Mouse (Mus musculus) Patski (cell line): ENCODE measurements at regions not wholly inside any gene's neighbourhood (a gene's known extent, or its start where the extent isn't known, plus 50 kb on each side); places are given as distances from the start of the nearest gene placed in this dataset.

ENCODE experiments used
- ATAC-seq: fragments of 100-300 bp; one replicate; pipeline ENCODE4 v1.8.0; 2021
- CTCF ChIA-PET: fragments of 350-600 bp; sonication (Branson Sonifier 250); formaldehyde crosslinking; loops from one replicate; lab custom pipeline; 2022; ENCODE audit warnings: inconsistent platforms; lab: Charles Lee
- POLR2A ChIA-PET: fragments of 350-600 bp; sonication (Branson Sonifier 250); formaldehyde crosslinking; loops from one replicate; lab custom pipeline; 2022; ENCODE audit warnings: antibody characterized with exemption, inconsistent platforms; lab: Charles Lee
- DNase-seq: peaks from one replicate; pipeline ENCODE4 v3.0.0-alpha.2; 2011; ENCODE audit warnings: low read depth, low spot score
- H3K27me3 ChIP-seq: fragments of 371-371 bp; one replicate; pipeline ENCODE4 v1.5.1; 2021
- CTCF ChIP-seq: fragments of 100-300 bp; IDR thresholded peaks from one replicate; pipeline ENCODE4 v1.5.1; 2021
- in situ Hi-C: fragments of 300-500 bp; cut with MboI; formaldehyde crosslinking; loops from 3 replicates; pipeline ENCODE4 v1.11.1; 2018; ENCODE audit warnings: low pct_unique_long_range_greater_than_20kb, mixed read lengths

GRCm38 (mm10) chr5:125843259-125843658 lies 311.7 kb downstream of the Tmem132b start:
- ATAC-seq (no peak), DNase-seq (no peak)
- in situ Hi-C loops, result no loop called here
- CTCF ChIA-PET, result no interaction called here
- H3K27me3 ChIP-seq, result no peaks in the 10 kb centered on the region
- TF ChIP-seq CTCF, result no peak
- POLR2A ChIA-PET, result no interaction called here

GRCm38 (mm10) chr5:125849722-125850121 lies 318.1 kb downstream of the Tmem132b start:
- ChIA-PET POLR2A (no interaction called here), CTCF (interaction anchor here (1.0 to 1.3 kb wide), 2 partner anchors 18 to 117 kb away, joined by 3 read pairs; no protein-coding TSS in a partner anchor)
- no peak for TF ChIP-seq CTCF
- no peak for ATAC-seq
- in situ Hi-C loops, result no loop called here
- no peak for DNase-seq
- no peaks in the 10 kb centered on the region for H3K27me3 ChIP-seq

DNA sequence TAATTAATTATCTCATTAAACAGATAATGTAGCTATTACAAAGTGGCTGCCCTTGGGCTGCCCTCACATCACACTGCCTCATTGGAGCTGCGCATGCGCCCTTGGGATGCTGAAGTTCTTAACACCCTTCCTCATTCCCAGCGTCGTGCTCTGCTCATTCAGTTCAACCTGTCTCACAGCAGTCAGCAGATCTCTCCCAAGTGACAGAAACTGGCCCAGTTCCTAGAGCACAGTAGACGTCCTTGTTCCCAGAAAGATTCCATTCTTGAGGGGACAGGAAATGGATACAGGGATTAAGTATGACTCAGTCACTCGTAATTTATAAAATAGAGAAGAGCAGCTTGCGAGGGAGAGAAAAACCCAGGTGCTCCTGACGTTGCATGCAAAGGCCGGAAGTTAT lies 344.7 kb downstream of the Tmem132b start:
- DNase-seq (no peak), ATAC-seq (no peak)
- H3K27me3 ChIP-seq, result no peaks in the 10 kb centered on the region
- ChIA-PET POLR2A (no interaction called here), CTCF (no interaction called here)
- TF ChIP-seq CTCF, result no peak
- in situ Hi-C loops, result no loop called here

- CTCF ChIA-PET, result no interaction called here
- in situ Hi-C loops, result no loop called here
- no peaks in the 10 kb centered on the region for H3K27me3 ChIP-seq
- TF ChIP-seq CTCF, result no peak
- POLR2A ChIA-PET, result no interaction called here
- DNase-seq (no peak), ATAC-seq (no peak)
Observed at GRCm38 (mm10) chr5:125888840-125889239, 357.3 kb downstream of the Tmem132b start.

- no peaks in the 10 kb centered on the region for H3K27me3 ChIP-seq
- POLR2A ChIA-PET, result no interaction called here
- in situ Hi-C loops, result no loop called here
- no peak for TF ChIP-seq CTCF
- DNase-seq (no peak), ATAC-seq (no peak)
- CTCF ChIA-PET, result no interaction called here
Observed at GRCm38 (mm10) chr5:125893864-125894263, 362.3 kb downstream of the Tmem132b start.

GRCm38 (mm10) chr5:125902038-125902437 lies 370.5 kb downstream of the Tmem132b start:
- in situ Hi-C loops, result no loop called here

DNA sequence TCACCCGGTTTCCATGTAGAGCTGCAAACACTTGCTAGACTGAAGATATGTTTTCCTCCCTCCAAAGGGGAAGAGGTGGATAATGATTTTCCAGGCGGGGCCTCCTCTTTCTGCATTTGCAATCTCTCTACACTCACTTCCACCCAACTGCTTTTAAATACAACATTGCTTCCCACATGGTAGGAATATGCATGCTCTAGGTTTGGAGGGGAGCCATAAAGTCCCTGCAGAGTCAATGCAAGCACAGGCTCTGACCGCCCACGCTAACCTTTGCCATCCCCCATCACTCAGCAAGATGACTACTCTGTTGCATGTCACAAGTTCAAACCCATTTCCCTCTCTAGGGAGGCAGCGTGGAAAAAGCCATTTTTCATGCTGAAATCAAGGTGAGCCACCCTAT lies 372.9 kb downstream of the Tmem132b start:
- no peak for ATAC-seq
- CTCF ChIA-PET, result no interaction called here
- in situ Hi-C loops, result no loop called here
- no peak for DNase-seq
- no peak for TF ChIP-seq CTCF
- POLR2A ChIA-PET, result no interaction called here
- no peaks in the 10 kb centered on the region for H3K27me3 ChIP-seq

More at GRCm38 (mm10) chr5:125902038-125902437, 370.5 kb downstream of the Tmem132b start:
- TF ChIP-seq CTCF, result no peak
- ChIA-PET POLR2A (no interaction called here), CTCF (no interaction called here)
- DNase-seq, result no peak
- no peaks in the 10 kb centered on the region for H3K27me3 ChIP-seq
- ATAC-seq, result no peak

DNA sequence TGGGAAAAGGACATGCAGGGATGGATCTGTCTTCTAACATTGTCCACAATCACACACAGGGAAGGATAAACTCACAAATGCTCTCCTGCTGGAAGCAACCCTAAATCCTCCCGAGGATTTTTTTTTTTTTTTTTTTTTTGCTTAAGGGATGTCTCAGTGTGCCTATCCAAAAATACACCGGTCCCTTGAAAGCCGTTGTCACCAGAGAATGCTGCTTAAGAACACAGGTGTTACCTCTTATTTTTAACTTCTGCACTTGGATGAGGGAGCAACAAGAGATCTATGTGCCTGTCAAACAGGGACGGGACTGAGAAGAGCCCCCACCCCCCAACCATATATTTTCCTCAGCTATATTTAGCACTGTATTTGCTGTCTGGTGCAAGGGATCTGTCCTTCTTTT lies 375.8 kb downstream of the Tmem132b start:
- ATAC-seq, result no peak
- CTCF ChIA-PET, result no interaction called here
- TF ChIP-seq CTCF, result no peak
- POLR2A ChIA-PET, result no interaction called here
- DNase-seq, result no peak
- H3K27me3 ChIP-seq, result no peaks in the 10 kb centered on the region
- in situ Hi-C loops, result no loop called here

GRCm38 (mm10) chr5:125907909-125908308 lies 376.3 kb downstream of the Tmem132b start:
- in situ Hi-C loops, result no loop called here
- no peaks in the 10 kb centered on the region for H3K27me3 ChIP-seq
- POLR2A ChIA-PET, result no interaction called here

GRCm38 (mm10) chr5:125915857-125916256 lies 384.3 kb downstream of the Tmem132b start:
- no peaks in the 10 kb centered on the region for H3K27me3 ChIP-seq
- ChIA-PET CTCF (no interaction called here), POLR2A (no interaction called here)
- no peak for ATAC-seq
- in situ Hi-C loops, result no loop called here
- DNase-seq, result no peak
- TF ChIP-seq CTCF, result no peak

More at GRCm38 (mm10) chr5:125907909-125908308, 376.3 kb downstream of the Tmem132b start:
- no peak for TF ChIP-seq CTCF
- DNase-seq, result no peak
- no peak for ATAC-seq
- CTCF ChIA-PET, result no interaction called here

- no peak for ATAC-seq
- CTCF ChIA-PET, result no interaction called here
Observed at GRCm38 (mm10) chr5:125920965-125921364, 389.4 kb downstream of the Tmem132b start.

DNA sequence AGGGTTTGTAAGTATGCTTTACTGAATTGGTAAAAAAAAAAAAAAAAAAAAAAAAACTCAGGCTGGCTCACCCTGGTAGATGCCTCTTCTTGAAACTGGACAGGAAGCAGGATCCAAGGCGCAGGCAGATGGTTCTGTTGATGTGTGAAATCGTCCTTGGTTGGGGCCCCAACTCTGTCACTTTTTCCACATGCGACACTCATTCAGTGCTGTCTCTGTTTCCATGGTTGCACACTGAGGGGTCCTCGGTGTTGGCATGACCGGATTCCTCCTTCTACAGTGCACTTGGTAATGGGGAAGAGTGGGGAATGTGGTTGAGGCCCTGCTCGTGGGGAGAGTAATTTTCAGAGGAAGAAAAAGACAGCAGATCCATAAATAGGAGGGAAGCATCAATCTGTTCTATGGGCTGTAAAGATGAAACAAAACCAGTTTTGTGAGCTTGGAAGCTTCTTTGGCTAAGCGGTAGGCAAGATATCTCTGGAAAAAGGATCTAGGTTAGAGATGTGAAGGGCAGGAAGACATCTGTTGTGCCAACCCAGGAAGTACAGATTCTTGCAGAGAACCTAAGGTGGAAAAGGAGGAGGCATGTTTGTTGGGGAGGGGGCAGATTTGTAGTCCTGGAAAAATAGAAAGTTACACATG lies 394.4 kb downstream of the Tmem132b start:
- in situ Hi-C loops, result no loop called here
- DNase-seq (no peak), ATAC-seq (no peak)
- H3K27me3 ChIP-seq, result no peaks in the 10 kb centered on the region
- POLR2A ChIA-PET, result no interaction called here
- CTCF ChIA-PET, result no interaction called here
- no peak for TF ChIP-seq CTCF

More at GRCm38 (mm10) chr5:125920965-125921364, 389.4 kb downstream of the Tmem132b start:
- TF ChIP-seq CTCF, result no peak
- DNase-seq, result no peak
- in situ Hi-C loops, result no loop called here
- no peaks in the 10 kb centered on the region for H3K27me3 ChIP-seq
- POLR2A ChIA-PET, result no interaction called here
